Mouse (Mus musculus) 3134 (cell line): ENCODE data around the gene Lnx2.

Experiments used
- DNase-seq: peaks from one replicate; pipeline ENCODE4 v3.0.0-alpha.2; 2011; ENCODE audit warnings: low spot score; ENCODE audit not compliant: insufficient read length; ENCODE audit errors: extremely low read depth

The Lnx2 gene

GRCm38 (mm10) chr5:147076026-147076798 is at the start of gene Lnx2:
Gene Lnx2, minus strand, starts transcription at chr5:147076586.
- DNase-seq = peak; percentile 97

DNA sequence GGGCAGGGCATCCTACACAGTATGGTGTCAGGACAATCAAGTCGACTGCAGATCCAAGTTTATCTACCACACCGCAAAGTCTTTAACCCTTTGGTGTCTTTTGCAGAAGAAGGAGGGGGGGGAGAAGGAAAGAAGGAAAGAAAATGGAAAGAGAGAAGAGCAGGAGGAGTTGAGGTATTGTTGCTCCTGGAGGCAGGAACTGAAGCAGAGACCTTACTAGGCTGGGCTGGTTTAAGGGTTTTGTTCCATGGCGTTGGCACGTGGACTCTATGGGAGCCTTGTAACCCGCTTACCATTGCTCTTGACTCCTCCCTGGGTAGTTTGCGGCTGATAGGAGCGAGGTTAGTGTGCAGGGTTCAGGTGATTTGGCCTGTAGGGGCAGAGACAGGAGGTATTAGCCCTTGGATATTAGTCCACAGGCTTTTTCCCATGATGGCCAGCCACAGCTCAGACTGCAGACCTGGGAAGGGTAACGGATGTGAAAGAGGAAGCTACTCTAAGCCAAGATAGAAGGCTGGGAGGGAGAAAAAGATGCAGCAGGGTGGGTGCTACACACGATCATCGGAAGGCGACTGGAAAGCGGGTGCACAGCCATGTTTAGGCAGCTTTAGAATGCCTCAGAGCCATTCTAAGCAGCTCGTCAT is 49.3 kb upstream of the Lnx2 start:
- no peak for DNase-seq

DNA sequence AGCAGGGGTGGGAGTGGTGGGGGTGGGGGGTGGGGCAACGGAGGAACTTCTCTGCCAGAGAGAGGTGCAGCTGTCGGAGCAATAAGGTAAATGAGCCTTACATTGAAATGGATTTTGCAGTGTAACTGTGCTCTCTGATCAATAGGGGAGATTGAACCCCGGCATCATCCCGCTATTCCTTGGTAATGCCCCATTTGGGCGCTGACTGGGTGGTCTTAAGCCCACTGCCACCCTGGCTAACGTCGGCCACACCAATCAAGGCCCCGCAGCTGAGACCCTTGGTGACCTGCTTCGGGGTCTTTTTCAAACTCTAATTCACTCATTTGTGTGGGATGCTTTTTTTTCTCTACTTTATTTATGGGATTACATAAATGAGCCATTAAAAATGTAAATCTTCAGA is 48.4 kb upstream of the Lnx2 start:
- no peak for DNase-seq

DNA sequence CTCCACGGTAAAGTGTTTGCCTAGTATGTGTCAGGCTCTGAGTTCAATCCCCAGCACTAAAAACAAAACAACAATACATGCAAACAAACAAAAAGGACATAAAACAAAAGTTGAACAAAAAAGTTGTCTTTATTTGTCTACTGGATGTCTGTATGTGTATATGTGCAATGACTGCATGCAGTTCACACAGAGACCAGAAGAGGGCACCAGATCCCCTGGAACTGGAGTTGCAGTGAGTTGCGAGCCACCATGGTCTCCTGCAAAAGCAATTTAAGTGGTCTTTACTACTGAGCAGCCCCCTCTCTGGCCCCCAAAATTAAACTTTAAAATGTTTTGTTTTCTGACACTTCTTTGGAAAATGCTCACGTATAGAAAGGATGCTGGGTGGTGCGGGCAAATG is 44.8 kb upstream of the Lnx2 start:
- no peak for DNase-seq

- peak; percentile 67 for DNase-seq
Measured at GRCm38 (mm10) chr5:147117027-147117426, 40.6 kb upstream of the Lnx2 start.

DNA sequence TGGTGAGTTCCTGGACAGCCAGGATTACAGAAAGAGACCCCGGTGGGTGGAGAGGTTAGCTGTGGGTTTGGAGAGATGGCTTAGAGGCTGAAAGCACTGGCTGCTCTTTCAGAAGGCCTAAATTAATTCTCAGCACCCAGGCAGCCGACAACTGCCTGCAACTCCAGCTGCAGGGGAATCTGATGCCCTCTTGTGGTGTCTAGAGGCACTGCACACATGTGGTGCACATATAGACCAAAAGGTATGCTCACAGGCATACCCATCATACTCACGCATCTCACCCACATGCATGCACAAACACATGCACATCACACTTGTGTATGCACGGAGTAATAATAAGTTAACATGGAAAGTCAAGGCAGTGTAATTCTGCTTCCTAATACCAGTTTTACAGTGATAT is 39.2 kb upstream of the Lnx2 start:
- no peak for DNase-seq

GRCm38 (mm10) chr5:147114738-147115137 is 38.4 kb upstream of the Lnx2 start:
- no peak for DNase-seq

- no peak for DNase-seq
Measured at GRCm38 (mm10) chr5:147108861-147109591, 32.6 kb upstream of the Lnx2 start.

GRCm38 (mm10) chr5:147107276-147107675 is 30.9 kb upstream of the Lnx2 start:
- no peak for DNase-seq

DNA sequence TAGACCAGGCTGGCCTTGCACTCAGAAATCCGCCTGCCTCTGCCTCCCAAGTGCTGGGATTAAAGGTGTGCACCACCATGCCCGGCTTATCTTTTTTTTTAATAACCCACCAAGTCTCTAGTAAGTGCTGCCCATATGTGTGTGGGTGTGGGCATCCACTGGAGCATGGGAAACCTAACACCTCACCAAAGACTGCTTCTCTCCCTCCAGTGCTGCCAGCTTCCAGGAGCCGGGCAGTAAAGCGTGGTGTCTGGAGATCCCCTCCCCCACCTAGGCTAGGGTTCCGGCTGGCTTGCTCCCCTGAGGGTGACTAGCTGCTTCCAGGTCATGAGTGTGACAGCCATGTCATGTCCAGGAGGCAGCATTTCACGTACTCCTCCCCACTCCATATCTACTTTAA is 25.9 kb upstream of the Lnx2 start:
- no peak for DNase-seq

DNA sequence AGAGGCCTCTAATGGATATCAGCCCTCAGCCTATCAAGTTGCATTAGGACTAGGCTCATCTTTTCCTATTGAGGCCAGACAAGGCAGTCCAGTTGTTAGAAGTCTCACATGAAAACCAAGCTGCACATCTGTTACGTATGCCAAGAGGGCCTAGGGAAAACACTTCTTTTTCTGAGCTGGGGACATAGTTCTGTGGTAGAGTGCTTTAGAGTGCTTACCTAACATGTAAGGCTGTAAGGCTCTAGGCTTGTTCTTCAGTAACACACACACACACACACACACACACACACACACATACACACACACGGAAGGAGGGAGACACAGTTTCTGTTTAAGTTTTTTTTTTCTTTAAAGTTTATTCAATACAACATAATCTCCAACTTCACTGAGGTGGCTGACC is 23.8 kb upstream of the Lnx2 start:
- no peak for DNase-seq

DNA sequence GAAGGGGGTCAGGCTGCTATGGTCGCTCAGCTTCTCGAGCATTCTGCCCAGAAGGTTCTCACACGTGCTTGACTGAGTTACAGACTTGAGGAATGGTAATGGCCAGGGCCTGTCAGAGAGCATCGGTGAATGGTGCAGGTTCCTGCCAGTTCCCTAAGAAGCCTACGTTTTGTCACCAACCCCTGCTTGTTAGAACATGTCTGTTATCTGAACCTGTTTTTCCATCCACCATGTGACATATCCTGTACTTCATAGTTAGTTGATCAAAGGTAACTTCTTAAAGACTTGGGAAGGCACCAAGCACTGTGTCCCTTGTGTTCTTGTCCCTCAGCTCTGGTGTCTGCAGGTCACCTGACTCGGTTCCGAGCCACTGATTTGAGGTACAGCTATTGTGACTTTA is 22.3 kb upstream of the Lnx2 start:
- DNase-seq = no peak

- no peak for DNase-seq
Measured at GRCm38 (mm10) chr5:147096586-147096985, 20.2 kb upstream of the Lnx2 start.

DNA sequence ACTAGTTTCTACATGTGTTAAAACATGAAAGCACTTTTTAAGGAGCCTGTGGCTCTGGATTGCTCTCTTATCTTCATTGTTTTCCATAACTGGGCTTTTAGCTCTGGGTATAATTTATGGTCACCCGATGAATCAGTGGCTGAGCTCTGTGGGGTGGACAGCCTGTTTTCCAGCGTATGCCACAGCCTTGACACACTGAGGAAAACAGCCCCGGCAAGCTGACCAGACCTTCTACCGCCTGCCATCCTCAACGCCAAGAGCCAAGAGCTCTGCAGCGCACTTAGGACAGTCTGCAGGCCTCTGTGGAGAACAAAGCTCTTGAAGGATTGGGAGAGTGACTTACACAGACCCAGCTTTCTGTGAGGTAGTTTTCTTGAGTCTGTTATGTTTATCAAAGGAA is 17.9 kb upstream of the Lnx2 start:
- no peak for DNase-seq

- no peak for DNase-seq
Measured at GRCm38 (mm10) chr5:147092448-147092847, 16.1 kb upstream of the Lnx2 start.

DNA sequence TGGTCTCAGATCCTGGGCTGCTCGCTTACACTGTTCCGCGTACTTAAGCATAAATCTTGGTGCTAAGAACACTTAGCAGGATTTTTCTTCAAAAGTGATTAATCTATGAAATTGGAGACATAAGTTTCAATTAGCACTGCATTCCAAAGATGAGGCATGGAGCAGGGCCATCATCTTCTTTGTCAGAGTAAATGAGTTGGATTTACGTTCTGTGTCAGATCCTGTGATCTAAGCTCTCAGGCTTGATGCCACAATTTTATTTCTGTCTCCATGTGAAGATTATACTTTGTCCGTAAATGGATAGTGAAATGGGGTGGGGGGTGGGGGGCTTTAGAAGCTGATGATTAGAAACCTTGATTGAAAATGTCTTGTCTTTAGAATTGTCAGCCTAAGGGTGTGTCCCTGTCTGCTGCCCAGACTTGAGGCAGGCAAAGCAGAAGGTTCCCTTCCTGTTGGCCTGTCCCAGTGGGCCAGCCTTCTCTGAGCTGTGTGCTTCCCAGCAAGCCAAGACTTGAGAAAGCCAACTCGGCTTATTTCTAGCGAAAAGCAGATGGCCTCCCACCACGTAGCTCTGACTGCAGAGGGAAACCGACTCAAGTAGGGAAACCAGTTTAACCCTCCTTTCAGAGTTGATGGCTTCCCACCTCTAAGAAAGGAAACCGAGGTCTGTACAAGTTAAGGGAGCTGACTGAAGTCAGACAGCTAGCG is 14.0 kb upstream of the Lnx2 start:
- no peak for DNase-seq

DNA sequence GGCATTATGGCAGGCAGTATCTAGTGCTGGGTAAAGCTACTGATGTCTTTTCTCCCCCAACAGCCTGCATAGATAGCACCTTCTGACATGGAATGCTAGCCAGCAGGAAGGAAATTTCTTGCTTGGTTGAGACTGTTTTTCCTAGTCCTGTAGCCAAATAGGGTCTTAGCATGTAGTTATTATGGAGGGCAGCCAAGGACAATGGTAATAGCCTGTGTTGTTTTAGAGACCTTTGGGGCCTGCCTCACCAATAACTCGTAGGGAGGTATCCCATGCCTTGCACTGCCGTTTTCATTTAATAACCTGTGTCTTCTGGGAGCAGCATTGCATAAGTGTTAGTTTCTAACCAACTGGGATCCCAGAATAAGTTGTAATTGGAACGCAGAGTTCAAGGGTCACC is 13.4 kb upstream of the Lnx2 start:
- no peak for DNase-seq

GRCm38 (mm10) chr5:147086816-147087215 is 10.4 kb upstream of the Lnx2 start:
- no peak for DNase-seq

- DNase-seq = no peak
Measured at GRCm38 (mm10) chr5:147085201-147085894, 9.0 kb upstream of the Lnx2 start.

DNA sequence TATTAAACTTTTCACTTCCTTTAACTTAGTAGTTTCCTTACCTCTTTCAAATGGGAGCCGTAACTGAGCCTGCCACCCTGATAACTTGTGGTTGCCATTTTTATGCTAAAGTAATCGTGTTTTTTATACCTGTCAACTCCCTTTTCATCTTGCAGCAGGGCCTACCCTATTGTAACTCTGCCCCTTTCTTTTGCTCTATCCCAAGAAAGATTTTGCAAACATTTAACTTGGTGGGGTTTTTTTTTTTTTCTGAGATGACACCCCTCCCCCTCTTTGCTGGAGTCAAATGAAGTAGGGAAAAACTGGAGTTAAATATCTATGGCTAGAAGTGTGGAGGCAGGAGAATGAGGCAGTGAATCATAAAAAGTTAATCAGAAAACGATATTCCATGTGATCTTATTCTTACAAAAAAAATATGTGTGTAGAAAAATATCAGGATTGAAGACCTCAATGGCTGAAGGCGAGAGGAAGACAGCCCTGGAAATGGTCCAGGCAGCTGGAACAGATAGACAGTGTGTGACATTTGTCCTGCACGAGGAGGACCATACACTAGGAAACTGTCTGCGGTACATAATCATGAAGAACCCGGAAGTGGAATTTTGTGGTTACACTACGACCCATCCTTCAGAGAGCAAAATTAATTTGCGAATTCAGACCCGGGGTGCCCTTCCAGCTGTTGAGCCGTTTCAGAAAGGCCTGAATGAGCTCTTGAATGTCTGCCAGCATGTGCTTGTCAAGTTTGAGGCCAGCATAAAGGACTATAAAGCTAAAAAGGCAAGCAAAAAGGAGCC is 1.9 kb upstream of the Lnx2 start:
- no peak for DNase-seq
